Mouse (Mus musculus) hindbrain, embryonic 12.5 days (tissue): ENCODE data around the gene Hoxd1. TPM values are rescaled to one million over a fixed set of nuclear protein-coding genes. Genes with fewer than 3 reads are reported as not detected.
A peak's percentile ranks its signal among the peaks of the same experiment; 100 is the strongest.

Source experiments
- ATAC-seq: fragments of 200-750 bp; cut with Nextera tagmentation; 2 replicates; pipeline ENCODE4 v1.8.0; 2017; ENCODE audit warnings: moderate TSS enrichment; ENCODE audit not compliant: low FRiP score
- H3K27ac ChIP-seq: fragments of 300-500 bp; sonication (generic); 2 replicates; pipeline ENCODE4 v1.5.1; 2016; ENCODE audit warnings: mild to moderate bottlenecking
- H3K27me3 ChIP-seq: fragments of 300-500 bp; sonication (generic); 2 replicates; pipeline ENCODE4 v1.6.1; 2016; ENCODE audit warnings: mild to moderate bottlenecking
- H3K36me3 ChIP-seq: fragments of 300-500 bp; sonication (generic); 2 replicates; pipeline ENCODE4 v1.6.1; 2016; ENCODE audit warnings: mild to moderate bottlenecking
- H3K4me1 ChIP-seq: fragments of 300-500 bp; sonication (generic); 2 replicates; pipeline ENCODE4 v1.6.1; 2016
- H3K4me2 ChIP-seq: fragments of 300-500 bp; sonication (generic); replicated peaks from 2 replicates; pipeline ENCODE4 v1.6.1; 2016; ENCODE audit warnings: mild to moderate bottlenecking
- H3K4me3 ChIP-seq: fragments of 300-500 bp; sonication (generic); 2 replicates; pipeline ENCODE4 v1.5.1; 2016; ENCODE audit warnings: mild to moderate bottlenecking
- H3K9ac ChIP-seq: fragments of 300-500 bp; sonication (generic); 2 replicates; pipeline ENCODE4 v1.6.1; 2016; ENCODE audit warnings: mild to moderate bottlenecking, moderate library complexity
- H3K9me3 ChIP-seq: fragments of 300-500 bp; sonication (generic); replicated peaks from 2 replicates; pipeline ENCODE4 v1.6.1; 2016; ENCODE audit warnings: mild to moderate bottlenecking
- WGBS: fragments of 180-500 bp; shearing (Covaris S2); methylation state at CpG from one replicate; pipeline ENCODE4 v1.1.7; 2016; 5-methylcytosine and 5-hydroxymethylcytosine counted together
- polyA plus RNA-seq: library from polyadenylated mRNA; unstranded; fragments of >200 nt; fragmentation: Nextera tagmentation; extraction: Ambion mirVana; gene quantifications from 2 replicates; pipeline ENCODE4 v1.2.1, GENCODE M21; 2016

Gene Hoxd1
- polyA plus RNA-seq, result 2.5 and 3.3 TPM in 2 replicates

GRCm38 (mm10) chr2:74762522-74763244, at the start of gene Hoxd1:
Gene Hoxd1, plus strand, starts transcription at chr2:74762980.
- H3K36me3 ChIP-seq, result no peaks in the 10 kb centered on the region
- 1% methylated on average over 54 of the region's 61 CpGs for WGBS
- no peak within 1 kb of the TSS for H3K27ac ChIP-seq
- no peaks in the 10 kb centered on the region for H3K9me3 ChIP-seq
- peak within 1 kb of the TSS; percentile 91 for H3K4me2 ChIP-seq
- peaks cover 83% of the 10 kb centered on the region for H3K27me3 ChIP-seq
- H3K4me1 ChIP-seq, result peaks cover 17% of the 10 kb centered on the region
- peak within 1 kb of the TSS; percentile 53 for H3K4me3 ChIP-seq
- ATAC-seq, result peak; percentile 88
- H3K9ac ChIP-seq, result peak within 1 kb of the TSS; percentile 56

GRCm38 (mm10) chr2:74713239-74714150, 49.3 kb upstream of the Hoxd1 start:
- Histone ChIP-seq H3K4me3 (no peak overlapping the region), H3K27me3 (peaks cover 98% of the 10 kb centered on the region), H3K27ac (no peak overlapping the region), H3K4me2 (no peak overlapping the region), H3K4me1 (peaks cover 11% of the 10 kb centered on the region), H3K36me3 (no peaks in the 10 kb centered on the region), H3K9me3 (no peaks in the 10 kb centered on the region), H3K9ac (no peak overlapping the region)
- no peak for ATAC-seq
- 4% methylated on average over 19 of the region's 19 CpGs for WGBS

- H3K4me3 ChIP-seq, result no peak overlapping the region
- no peak overlapping the region for H3K27ac ChIP-seq
- H3K4me1 ChIP-seq, result peaks cover 11% of the 10 kb centered on the region
- no peak for ATAC-seq
- H3K27me3 ChIP-seq, result peaks cover 98% of the 10 kb centered on the region
- WGBS, result 3% methylated on average over 18 of the region's 18 CpGs
- no peaks in the 10 kb centered on the region for H3K9me3 ChIP-seq
- no peak overlapping the region for H3K9ac ChIP-seq
- H3K36me3 ChIP-seq, result no peaks in the 10 kb centered on the region
- no peak overlapping the region for H3K4me2 ChIP-seq
Observed at GRCm38 (mm10) chr2:74714156-74714789, 48.5 kb upstream of the Hoxd1 start.

- Histone ChIP-seq H3K9ac (no peak overlapping the region), H3K27ac (no peak overlapping the region), H3K4me2 (no peak overlapping the region), H3K4me1 (peaks cover 11% of the 10 kb centered on the region), H3K36me3 (no peaks in the 10 kb centered on the region), H3K27me3 (peaks cover 98% of the 10 kb centered on the region), H3K4me3 (no peak overlapping the region), H3K9me3 (no peaks in the 10 kb centered on the region)
- ATAC-seq, result no peak
- 1% methylated on average over 14 of the region's 14 CpGs for WGBS
Observed at GRCm38 (mm10) chr2:74714881-74715280, 47.9 kb upstream of the Hoxd1 start.

GRCm38 (mm10) chr2:74715504-74716241, 47.1 kb upstream of the Hoxd1 start:
- Histone ChIP-seq H3K9me3 (no peaks in the 10 kb centered on the region), H3K27ac (no peak overlapping the region), H3K9ac (no peak overlapping the region), H3K4me2 (peak overlapping the region; percentile 54), H3K27me3 (peaks cover 98% of the 10 kb centered on the region), H3K4me3 (no peak overlapping the region), H3K4me1 (peaks cover 11% of the 10 kb centered on the region), H3K36me3 (no peaks in the 10 kb centered on the region)
- 2% methylated on average over 26 of the region's 26 CpGs for WGBS
- peak; percentile 80 for ATAC-seq

- H3K36me3 ChIP-seq, result no peaks in the 10 kb centered on the region
- no peak overlapping the region for H3K4me3 ChIP-seq
- no peak overlapping the region for H3K4me2 ChIP-seq
- H3K9ac ChIP-seq, result no peak overlapping the region
- H3K27ac ChIP-seq, result no peak overlapping the region
- peaks cover 2% of the 10 kb centered on the region; the same call in 1 of the 2 replicates for H3K4me1 ChIP-seq
- 11% methylated on average over 2 of the region's 2 CpGs for WGBS
- no peak for ATAC-seq
- peaks cover 100% of the 10 kb centered on the region for H3K27me3 ChIP-seq
- no peaks in the 10 kb centered on the region for H3K9me3 ChIP-seq
Observed at GRCm38 (mm10) chr2:74720384-74720783, 42.4 kb upstream of the Hoxd1 start.

GRCm38 (mm10) chr2:74720955-74721491, 41.8 kb upstream of the Hoxd1 start:
- H3K9ac ChIP-seq, result no peak overlapping the region
- ATAC-seq, result no peak
- no peaks in the 10 kb centered on the region for H3K36me3 ChIP-seq
- peaks cover 100% of the 10 kb centered on the region for H3K27me3 ChIP-seq
- no peak overlapping the region for H3K4me2 ChIP-seq
- WGBS, result 7% methylated on average over 5 of the region's 5 CpGs
- H3K4me1 ChIP-seq, result no peaks in the 10 kb centered on the region
- no peak overlapping the region for H3K27ac ChIP-seq
- no peak overlapping the region for H3K4me3 ChIP-seq
- no peaks in the 10 kb centered on the region for H3K9me3 ChIP-seq

- no peaks in the 10 kb centered on the region for H3K9me3 ChIP-seq
- H3K27me3 ChIP-seq, result peaks cover 100% of the 10 kb centered on the region
- H3K4me1 ChIP-seq, result no peaks in the 10 kb centered on the region
- H3K4me3 ChIP-seq, result no peak overlapping the region
- ATAC-seq, result no peak
- 3% methylated on average over 6 of the region's 6 CpGs for WGBS
- no peak overlapping the region for H3K27ac ChIP-seq
- H3K9ac ChIP-seq, result no peak overlapping the region
- no peaks in the 10 kb centered on the region for H3K36me3 ChIP-seq
- H3K4me2 ChIP-seq, result peak overlapping the region; percentile 49; the same call in 1 of the 2 replicates
Observed at GRCm38 (mm10) chr2:74721882-74722281, 40.9 kb upstream of the Hoxd1 start.

GRCm38 (mm10) chr2:74722949-74723348, 39.8 kb upstream of the Hoxd1 start:
- H3K27ac ChIP-seq, result no peak overlapping the region
- no peaks in the 10 kb centered on the region for H3K4me1 ChIP-seq
- H3K4me3 ChIP-seq, result peak overlapping the region; percentile 16
- no peak for ATAC-seq
- peaks cover 100% of the 10 kb centered on the region for H3K27me3 ChIP-seq
- 0 out of 2 replicates have a peak overlapping the region, but pooled peaks have one; percentile 2 for H3K9ac ChIP-seq
- no peaks in the 10 kb centered on the region for H3K36me3 ChIP-seq
- H3K4me2 ChIP-seq, result peak overlapping the region; percentile 49
- WGBS, result 4% methylated on average over 8 of the region's 8 CpGs
- H3K9me3 ChIP-seq, result no peaks in the 10 kb centered on the region

- no peak for ATAC-seq
- no peaks in the 10 kb centered on the region for H3K9me3 ChIP-seq
- H3K4me1 ChIP-seq, result no peaks in the 10 kb centered on the region
- no peaks in the 10 kb centered on the region for H3K36me3 ChIP-seq
- 9% methylated on average over 7 of the region's 7 CpGs for WGBS
- H3K27ac ChIP-seq, result peak overlapping the region; percentile 52
- H3K9ac ChIP-seq, result peak overlapping the region; percentile 53
- peak overlapping the region; percentile 16 for H3K4me3 ChIP-seq
- H3K4me2 ChIP-seq, result peak overlapping the region; percentile 49
- H3K27me3 ChIP-seq, result peaks cover 99% of the 10 kb centered on the region
Observed at GRCm38 (mm10) chr2:74724244-74725015, 38.4 kb upstream of the Hoxd1 start.

GRCm38 (mm10) chr2:74725171-74725570, 37.6 kb upstream of the Hoxd1 start:
- peak overlapping the region; percentile 85; the same call in 1 of the 2 replicates for H3K27ac ChIP-seq
- H3K9ac ChIP-seq, result peak overlapping the region; percentile 53
- no peak for ATAC-seq
- no peaks in the 10 kb centered on the region for H3K9me3 ChIP-seq
- H3K36me3 ChIP-seq, result no peaks in the 10 kb centered on the region
- 2% methylated on average over 17 of the region's 17 CpGs for WGBS
- H3K4me3 ChIP-seq, result peak overlapping the region; percentile 49
- no peaks in the 10 kb centered on the region for H3K4me1 ChIP-seq
- peak overlapping the region; percentile 49 for H3K4me2 ChIP-seq
- peaks cover 97% of the 10 kb centered on the region for H3K27me3 ChIP-seq
